Mouse (Mus musculus) gastrocnemius, adult 8-10 months (tissue): ENCODE measurements at regions not wholly inside any gene's neighbourhood (a gene's known extent, or its start where the extent isn't known, plus 50 kb on each side); places are given as distances from the start of the nearest gene placed in this dataset.
"Not testable (repeated sequence)": the region's sequence is repeated elsewhere in the genome, so short reads cannot be mapped to it uniquely, and the experiment has no call there.

ENCODE experiments used
- DNase-seq, 2 experiments: peaks; one replicate each; pipeline ENCODE4 v3.0.0; 2022; ENCODE audit warnings: low spot score in 2 of 2

DNA sequence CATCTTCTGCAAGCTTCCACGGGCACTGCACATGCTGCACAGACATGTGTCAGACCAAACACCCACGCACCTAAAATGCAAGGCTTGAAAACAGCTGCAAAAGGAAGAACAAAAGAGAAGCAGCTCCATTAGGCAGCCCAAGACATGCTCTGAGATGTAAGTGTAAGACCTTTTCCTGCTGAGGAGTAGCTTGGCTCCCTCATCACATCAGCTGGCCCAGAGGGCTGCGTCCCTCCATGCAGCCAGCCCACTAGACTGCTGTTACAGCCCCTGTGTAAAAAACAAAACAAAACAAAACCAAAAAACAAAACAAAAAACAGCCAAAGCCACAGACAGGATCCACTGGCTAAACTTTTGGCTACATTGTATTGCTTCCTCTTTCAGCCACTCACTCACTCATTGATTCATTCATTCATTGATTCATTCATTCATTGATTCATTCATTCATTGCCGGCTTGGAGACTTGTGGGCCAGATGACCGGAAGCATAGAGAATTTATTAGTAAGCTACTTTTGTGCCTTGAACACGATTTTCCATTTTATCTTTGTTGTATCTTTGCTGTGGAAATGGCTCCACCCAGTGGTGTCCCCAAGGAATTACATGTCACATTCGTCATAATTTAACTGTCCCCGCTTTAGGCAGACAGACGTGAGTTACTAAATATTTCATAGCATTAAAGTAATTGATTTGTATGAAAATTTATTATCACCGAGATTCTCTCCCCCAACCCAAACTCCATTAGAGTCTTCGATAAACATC is 133.7 kb upstream of the Dapk1 start:
- DNase-seq: no peak

GRCm38 (mm10) chr13:60470426-60471398 is 131.0 kb upstream of the Dapk1 start:
- no peak for DNase-seq

- DNase-seq: no peak
Observed at GRCm38 (mm10) chr13:60471602-60472001, 130.1 kb upstream of the Dapk1 start.

- no peak for DNase-seq
Observed at GRCm38 (mm10) chr13:60476366-60476765, 125.4 kb upstream of the Dapk1 start.

GRCm38 (mm10) chr13:60478301-60478700 is 123.4 kb upstream of the Dapk1 start:
- DNase-seq: no peak

GRCm38 (mm10) chr13:60479043-60479861 is 122.5 kb upstream of the Dapk1 start:
- no peak for DNase-seq

DNA sequence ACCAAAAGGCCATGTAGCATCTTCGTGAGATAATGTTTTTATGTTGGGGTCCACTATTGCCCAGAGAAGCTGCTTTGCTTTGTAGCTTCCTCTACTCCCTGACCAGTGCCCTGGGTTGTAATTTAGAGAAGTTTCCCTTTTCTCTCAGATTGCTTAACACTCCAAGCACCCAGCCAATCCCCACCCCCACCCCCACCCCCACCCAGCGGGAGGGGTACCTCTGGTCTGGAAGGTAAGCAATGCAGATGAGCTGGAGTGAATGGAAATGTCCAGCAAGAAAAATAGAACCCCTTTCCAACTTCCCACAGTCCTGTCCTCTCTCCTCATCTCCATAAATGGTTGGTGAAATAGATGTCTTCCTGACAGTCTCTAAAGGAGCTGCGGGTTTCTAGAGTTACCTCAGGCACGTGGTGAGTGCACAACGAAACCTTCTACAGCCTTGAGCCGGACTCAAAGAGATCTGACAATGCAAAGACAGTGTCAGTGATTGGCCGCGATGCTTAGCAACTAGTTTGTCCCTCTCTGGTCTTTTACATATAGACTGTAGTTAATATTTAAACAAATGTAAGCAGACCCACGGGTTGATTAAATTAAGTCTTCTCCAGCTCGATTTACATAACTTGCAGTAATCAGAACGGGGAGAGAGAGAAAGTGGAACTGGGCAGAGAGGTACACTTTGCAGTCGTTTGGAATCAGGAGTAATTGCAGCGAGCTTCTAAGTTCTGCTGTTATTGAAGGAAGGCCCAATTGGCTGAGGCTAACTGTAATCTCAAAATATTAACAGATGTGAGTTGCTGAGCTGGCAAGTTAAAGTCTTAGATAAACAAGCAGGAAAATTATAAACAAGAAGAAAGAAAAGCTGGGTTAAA is 121.7 kb upstream of the Dapk1 start:
- DNase-seq: no peak

DNA sequence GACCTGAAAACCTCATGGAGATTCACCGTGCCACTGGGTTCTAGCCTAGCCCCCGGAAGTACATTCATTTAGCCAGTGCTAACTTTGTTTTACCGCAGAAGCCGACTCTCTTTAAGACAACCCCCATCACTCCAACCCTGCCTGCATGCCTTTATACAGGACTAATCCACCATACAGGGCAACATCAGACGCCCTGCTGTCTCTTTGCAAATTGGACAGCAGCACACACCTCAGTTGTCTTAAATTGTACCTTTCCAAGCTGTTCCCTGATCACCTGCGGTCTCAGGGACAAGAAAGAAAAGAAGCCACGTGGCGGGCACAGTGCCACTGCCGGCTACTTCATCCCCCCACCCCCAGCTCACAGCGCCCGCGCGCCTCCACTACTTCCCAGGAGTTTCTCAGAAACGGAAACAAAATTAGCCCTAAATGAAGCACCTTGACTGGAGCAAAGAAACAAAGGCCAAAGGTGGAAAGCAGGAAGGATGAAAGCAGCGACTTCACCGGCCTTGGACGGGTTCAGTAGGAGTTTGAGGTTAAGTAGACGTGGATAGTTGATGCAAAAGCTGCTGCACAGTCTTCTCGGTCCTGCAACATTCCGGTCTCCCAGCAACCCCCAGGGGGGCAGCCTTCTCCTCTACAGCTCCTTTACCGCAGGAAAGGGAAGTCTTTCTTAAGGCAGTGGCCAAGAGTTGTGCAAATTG is 120.9 kb upstream of the Dapk1 start:
- DNase-seq: no peak

- not testable (repeated sequence) for DNase-seq
Observed at GRCm38 (mm10) chr13:60481451-60481850, 120.3 kb upstream of the Dapk1 start.

- no peak for DNase-seq
Observed at GRCm38 (mm10) chr13:60481946-60482345, 119.8 kb upstream of the Dapk1 start.

- DNase-seq: peak; percentile 57 to 77
Observed at GRCm38 (mm10) chr13:60486105-60486504, 115.6 kb upstream of the Dapk1 start.

- DNase-seq: no peak
Observed at GRCm38 (mm10) chr13:60486871-60487270, 114.9 kb upstream of the Dapk1 start.

- peak; percentile 67 to 74 for DNase-seq
Observed at GRCm38 (mm10) chr13:60488131-60488883, 113.4 kb upstream of the Dapk1 start.

DNA sequence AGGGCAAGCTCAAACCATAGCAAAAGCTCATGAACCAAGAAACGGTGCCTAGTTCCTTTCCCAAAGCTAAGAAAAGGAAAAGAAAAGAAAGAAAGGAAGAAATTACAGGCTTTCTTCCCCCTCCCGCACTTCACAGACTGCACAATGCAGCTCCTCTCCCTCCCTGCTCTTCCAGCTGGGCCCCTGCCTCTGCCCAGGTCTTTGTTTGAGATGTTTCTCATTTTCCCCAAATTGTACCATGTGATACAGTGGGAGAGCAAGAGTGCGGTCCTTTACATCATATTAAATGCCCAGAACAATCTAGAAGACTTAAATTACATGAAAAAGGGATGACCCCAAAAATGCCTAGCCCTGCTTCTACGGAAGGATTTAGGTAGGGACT is 112.9 kb upstream of the Dapk1 start:
- DNase-seq: no peak

GRCm38 (mm10) chr13:60491948-60492464 is 109.7 kb upstream of the Dapk1 start:
- DNase-seq: no peak

DNA sequence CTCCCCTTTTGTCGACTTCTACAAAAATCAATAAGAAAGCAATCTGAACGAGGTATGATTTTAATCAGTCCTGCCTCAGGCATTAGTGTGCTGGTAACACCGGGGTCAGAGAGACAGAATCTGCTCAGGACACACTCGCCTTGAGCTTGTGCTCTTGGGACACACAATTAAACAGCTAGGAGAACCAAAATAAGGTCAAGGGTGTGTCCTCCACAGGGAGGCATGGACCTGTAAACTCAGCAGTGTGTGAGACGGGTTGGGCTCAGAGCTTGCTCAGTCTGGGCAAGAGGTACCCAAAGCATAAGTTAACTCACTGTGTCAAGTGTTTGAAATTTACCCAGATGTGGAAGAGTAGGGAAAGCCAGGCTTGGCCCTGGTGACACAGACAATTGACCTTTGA is 107.9 kb upstream of the Dapk1 start:
- DNase-seq: no peak

- no peak for DNase-seq
Observed at GRCm38 (mm10) chr13:60497714-60498400, 103.9 kb upstream of the Dapk1 start.

GRCm38 (mm10) chr13:60504196-60504595 is 97.6 kb upstream of the Dapk1 start:
- no peak for DNase-seq
